Mouse (Mus musculus): ENCODE measurements around the gene Vegfa.

DNA sequence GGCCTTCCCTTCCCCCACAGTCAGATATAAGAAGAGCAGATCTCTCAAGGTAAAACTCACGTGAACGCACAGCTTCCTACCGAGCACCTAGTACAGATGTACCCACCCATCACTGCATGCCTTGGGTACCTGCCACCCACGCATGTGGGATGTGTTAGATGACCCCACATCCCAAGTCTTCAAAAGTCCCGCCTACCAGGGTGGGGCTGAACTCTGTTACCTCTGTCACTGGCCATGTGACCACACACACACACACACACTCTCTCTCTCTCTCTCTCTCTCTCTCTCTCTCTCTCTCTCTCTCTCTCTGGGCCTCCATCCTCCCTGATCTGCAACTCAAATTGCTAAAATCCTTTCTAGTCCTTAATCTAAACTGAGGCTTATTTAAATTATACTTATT is 27.7 kb downstream of the Vegfa start:
- TF ChIP-seq CTCF (IDR thresholded peaks at IDR 0.05; ENCODE audit: low read depth, low read length) (no peak), POLR2A (IDR thresholded peaks at IDR 0.05; ENCODE audit: extremely low read depth, insufficient read depth, low read length) (no peak)

All from liver, adult 2 months (tissue).